Mouse (Mus musculus): ENCODE results near the gene Ccdc106. TPM values are rescaled to one million over a fixed set of nuclear protein-coding genes. Genes with fewer than 3 reads are reported as not detected.

Gene Ccdc106
- total RNA-seq, 2 experiments from 2014 or later: 0.31 to 0.33 TPM

GRCm38 (mm10) chr7:5038109-5038732, 17.9 kb downstream of the Ccdc106 start, which contains the start of gene Zfp784:
Zfp784 (minus strand) TSS chr7:5038446.
- DNase-seq: peak; percentile 94
- intact Hi-C loops (cut with DNase I; ENCODE audit: low total_unique reads): no loop called here

GRCm38 (mm10) chr7:5038940-5039339, 18.6 kb downstream of the Ccdc106 start:
- intact Hi-C loops (cut with DNase I; ENCODE audit: low total_unique reads): no loop called here

GRCm38 (mm10) chr7:5044981-5045380, 24.6 kb downstream of the Ccdc106 start:
- no peak for DNase-seq

More at GRCm38 (mm10) chr7:5038940-5039339, 18.6 kb downstream of the Ccdc106 start:
- no peak for DNase-seq

GRCm38 (mm10) chr7:5046112-5046511, 25.8 kb downstream of the Ccdc106 start:
- no peak for DNase-seq
- intact Hi-C loops (cut with DNase I; ENCODE audit: low total_unique reads): loop anchor here (2.0 kb wide), 1 partner anchor 103 kb away; no protein-coding TSS in a partner anchor

More at GRCm38 (mm10) chr7:5044981-5045380, 24.6 kb downstream of the Ccdc106 start:
- intact Hi-C loops (cut with DNase I; ENCODE audit: low total_unique reads): no loop called here

GRCm38 (mm10) chr7:5047313-5047712, 27.0 kb downstream of the Ccdc106 start:
- intact Hi-C loops (cut with DNase I; ENCODE audit: low total_unique reads): loop anchor here (2.0 kb wide), 1 partner anchor 105 kb away; no protein-coding TSS in a partner anchor
- no peak for DNase-seq

GRCm38 (mm10) chr7:5051193-5052192, 31.1 kb downstream of the Ccdc106 start, which contains the start of gene Zfp580:
Zfp580 (plus strand) TSS chr7:5051538.
- intact Hi-C loops (cut with DNase I; ENCODE audit: low total_unique reads): loop anchor here (2.0 to 5.0 kb wide), 2 partner anchors 34 to 55 kb away; partner anchors contain the start of genes Gm44973 and Zfp579
- peak; percentile 80 for DNase-seq

- DNase-seq: no peak
- intact Hi-C loops (cut with DNase I; ENCODE audit: low total_unique reads): loop anchor here (2.0 to 5.0 kb wide), 2 partner anchors 35 to 56 kb away; partner anchors contain the start of genes Gm44973 and Zfp579
These were observed 32.1 kb downstream of the Ccdc106 start for GRCm38 (mm10) chr7:5052438-5052837.

- no peak for DNase-seq
- intact Hi-C loops (cut with DNase I; ENCODE audit: low total_unique reads): loop anchor here (2.0 to 5.0 kb wide), 2 partner anchors 36 to 56 kb away; partner anchors contain the start of genes Gm44973 and Zfp579
These were observed 32.6 kb downstream of the Ccdc106 start for GRCm38 (mm10) chr7:5052931-5053343.

- intact Hi-C loops (cut with DNase I; ENCODE audit: low total_unique reads): loop anchor here (2.0 to 5.0 kb wide), 2 partner anchors 36 to 57 kb away; partner anchors contain the start of genes Gm44973 and Zfp579
- DNase-seq: peak; percentile 24
These were observed 33.3 kb downstream of the Ccdc106 start for GRCm38 (mm10) chr7:5053456-5054179.

GRCm38 (mm10) chr7:5056651-5057263, 36.4 kb downstream of the Ccdc106 start:
- intact Hi-C loops (cut with DNase I; ENCODE audit: low total_unique reads): no loop called here

GRCm38 (mm10) chr7:5057381-5057780, 37.0 kb downstream of the Ccdc106 start:
- no peak for DNase-seq
- intact Hi-C loops (cut with DNase I; ENCODE audit: low total_unique reads): no loop called here

More at GRCm38 (mm10) chr7:5056651-5057263, 36.4 kb downstream of the Ccdc106 start:
- no peak for DNase-seq

GRCm38 (mm10) chr7:5057804-5058203, 37.5 kb downstream of the Ccdc106 start:
- intact Hi-C loops (cut with DNase I; ENCODE audit: low total_unique reads): no loop called here
- no peak for DNase-seq

GRCm38 (mm10) chr7:5058631-5059030, 38.3 kb downstream of the Ccdc106 start:
- no peak for DNase-seq
- intact Hi-C loops (cut with DNase I; ENCODE audit: low total_unique reads): no loop called here

- intact Hi-C loops (cut with DNase I; ENCODE audit: low total_unique reads): no loop called here
- DNase-seq: no peak
These were observed 39.1 kb downstream of the Ccdc106 start for GRCm38 (mm10) chr7:5059421-5059820.

- peak; percentile 83 for DNase-seq
- intact Hi-C loops (cut with DNase I; ENCODE audit: low total_unique reads): no loop called here
These were observed 39.9 kb downstream of the Ccdc106 start for GRCm38 (mm10) chr7:5060239-5060731.

- intact Hi-C loops (cut with DNase I; ENCODE audit: low total_unique reads): no loop called here
- DNase-seq: peak; percentile 98
These were observed 40.8 kb downstream of the Ccdc106 start for GRCm38 (mm10) chr7:5060944-5061773.

GRCm38 (mm10) chr7:5061774-5062359, 41.5 kb downstream of the Ccdc106 start, which contains the start of gene U2af2:
U2af2 (plus strand) TSS chr7:5062143.
- intact Hi-C loops (cut with DNase I; ENCODE audit: low total_unique reads): no loop called here
- peak; percentile 96 for DNase-seq

Measured in gastrocnemius, postnatal 14 days (tissue).